Mouse (Mus musculus): ENCODE measurements at regions not wholly inside any gene's neighbourhood (a gene's known extent, or its start where the extent isn't known, plus 50 kb on each side); places are given as distances from the start of the nearest gene placed in this dataset.

- DNase-seq (ENCODE audit: low spot score in 2 of 2), result no peak
Observed at GRCm38 (mm10) chr3:21507655-21508054, 568.8 kb upstream of the Tbl1xr1 start.

GRCm38 (mm10) chr3:21512081-21512480 is 564.4 kb upstream of the Tbl1xr1 start:
- no peak for DNase-seq (ENCODE audit: low spot score in 2 of 2)

GRCm38 (mm10) chr3:21524426-21524937 is 552.0 kb upstream of the Tbl1xr1 start:
- DNase-seq (ENCODE audit: low spot score in 2 of 2), result peak in 1 of 2 experiments; percentile 16

GRCm38 (mm10) chr3:21530862-21531261 is 545.6 kb upstream of the Tbl1xr1 start:
- DNase-seq (ENCODE audit: low spot score in 2 of 2), result no peak

GRCm38 (mm10) chr3:21539138-21539537 is 537.3 kb upstream of the Tbl1xr1 start:
- DNase-seq (ENCODE audit: low spot score in 2 of 2), result no peak

- DNase-seq (ENCODE audit: low spot score in 2 of 2), result no peak
Observed at GRCm38 (mm10) chr3:21544456-21544855, 532.0 kb upstream of the Tbl1xr1 start.

- no peak for DNase-seq (ENCODE audit: low spot score in 2 of 2)
Observed at GRCm38 (mm10) chr3:21545156-21545893, 531.1 kb upstream of the Tbl1xr1 start.

GRCm38 (mm10) chr3:21546411-21546810 is 530.0 kb upstream of the Tbl1xr1 start:
- DNase-seq (ENCODE audit: low spot score in 2 of 2), result no peak

GRCm38 (mm10) chr3:21549671-21550070 is 526.8 kb upstream of the Tbl1xr1 start:
- no peak for DNase-seq (ENCODE audit: low spot score in 2 of 2)

GRCm38 (mm10) chr3:21553159-21553758 is 523.2 kb upstream of the Tbl1xr1 start:
- no peak for DNase-seq (ENCODE audit: low spot score in 2 of 2)

GRCm38 (mm10) chr3:21553859-21554258 is 522.6 kb upstream of the Tbl1xr1 start:
- DNase-seq (ENCODE audit: low spot score in 2 of 2), result no peak

GRCm38 (mm10) chr3:21557963-21558441 is 518.5 kb upstream of the Tbl1xr1 start:
- peak; percentile 66 for DNase-seq (ENCODE audit: low spot score in 2 of 2)

- DNase-seq (ENCODE audit: low spot score in 2 of 2), result no peak
Observed at GRCm38 (mm10) chr3:21562771-21563312, 513.6 kb upstream of the Tbl1xr1 start.

- DNase-seq (ENCODE audit: low spot score in 2 of 2), result no peak
Observed at GRCm38 (mm10) chr3:21563454-21563853, 513.0 kb upstream of the Tbl1xr1 start.

- peak; percentile 84 to 86 for DNase-seq (ENCODE audit: low spot score in 2 of 2)
Observed at GRCm38 (mm10) chr3:21564211-21564781, 512.2 kb upstream of the Tbl1xr1 start.

GRCm38 (mm10) chr3:21564847-21565485 is 511.5 kb upstream of the Tbl1xr1 start:
- no peak for DNase-seq (ENCODE audit: low spot score in 2 of 2)

- DNase-seq (ENCODE audit: low spot score in 2 of 2), result no peak
Observed at GRCm38 (mm10) chr3:21569721-21570120, 506.7 kb upstream of the Tbl1xr1 start.

- DNase-seq (ENCODE audit: low spot score in 2 of 2), result no peak
Observed at GRCm38 (mm10) chr3:21578635-21579034, 497.8 kb upstream of the Tbl1xr1 start.

GRCm38 (mm10) chr3:21582122-21582521 is 494.3 kb upstream of the Tbl1xr1 start:
- DNase-seq (ENCODE audit: low spot score in 2 of 2), result no peak

- DNase-seq (ENCODE audit: low spot score in 2 of 2), result no peak
Observed at GRCm38 (mm10) chr3:21585767-21586166, 490.7 kb upstream of the Tbl1xr1 start.

GRCm38 (mm10) chr3:21606846-21607245 is 469.6 kb upstream of the Tbl1xr1 start:
- no peak for DNase-seq (ENCODE audit: low spot score in 2 of 2)

GRCm38 (mm10) chr3:21610231-21610630 is 466.2 kb upstream of the Tbl1xr1 start:
- DNase-seq (ENCODE audit: low spot score in 2 of 2), result no peak

Data from frontal cortex, postnatal 14 days (tissue).